Mouse (Mus musculus) liver, embryonic 14.5 days (tissue): ENCODE results near the gene Cxcr5. TPM values are rescaled to one million over a fixed set of nuclear protein-coding genes. Genes with fewer than 3 reads are reported as not detected.

Source experiments
- ATAC-seq: fragments of 200-750 bp; cut with Nextera tagmentation; 2 replicates; pipeline ENCODE4 v1.8.0; 2017; ENCODE audit warnings: moderate number of reproducible peaks, mild to moderate bottlenecking, moderate library complexity; ENCODE audit not compliant: insufficient read depth
- DNase-seq, 3 experiments: peaks; one replicate each; pipeline ENCODE4 v3.0.0-alpha.2; 2012 to 2013; ENCODE audit warnings: low read depth in 3 of 3, low spot score in 3 of 3
- H3K27ac ChIP-seq: fragments of 300-500 bp; sonication (generic); 2 replicates; pipeline ENCODE4 v1.5.1; 2014; ENCODE audit warnings: moderate library complexity, mild to moderate bottlenecking, control low read depth, inconsistent platforms
- H3K27me3 ChIP-seq: fragments of 300-500 bp; sonication (generic); 2 replicates; pipeline ENCODE4 v1.6.1; 2014; ENCODE audit warnings: mild to moderate bottlenecking, low read length, moderate library complexity; ENCODE audit not compliant: control insufficient read depth, insufficient read depth
- H3K36me3 ChIP-seq: fragments of 300-500 bp; sonication (generic); replicated peaks from 2 replicates; pipeline ENCODE4 v1.6.1; 2014; ENCODE audit warnings: low read depth; ENCODE audit not compliant: control insufficient read depth, insufficient read depth
- H3K4me1 ChIP-seq, 2 experiments: fragments of 200-500 bp in 1 of 2; fragments of 300-500 bp in 1 of 2; sonication (generic) in 1 of 2; replicated peaks; 2 replicates each; pipeline ENCODE4 v1.6.1; 2012 to 2014; ENCODE audit warnings: antibody characterized with exemption in 1 of 2, inconsistent platforms in 1 of 2, low read length in 1 of 2; ENCODE audit not compliant: control insufficient read depth in 2 of 2, insufficient read depth in 2 of 2
- H3K4me2 ChIP-seq: fragments of 300-500 bp; sonication (generic); 2 replicates; pipeline ENCODE4 v1.6.1; 2014; ENCODE audit warnings: low read depth, mild to moderate bottlenecking, control low read depth, moderate library complexity
- H3K4me3 ChIP-seq, 2 experiments: fragments of 200-500 bp in 1 of 2; fragments of 300-500 bp in 1 of 2; sonication (generic) in 1 of 2; 2 replicates each; pipeline ENCODE4 v1.5.1; 2012 to 2014; ENCODE audit warnings: low read depth in 2 of 2, low read length in 2 of 2, mild to moderate bottlenecking in 2 of 2, control low read depth in 1 of 2, inconsistent platforms in 1 of 2, moderate library complexity in 1 of 2; ENCODE audit not compliant: insufficient read depth in 1 of 2
- H3K9ac ChIP-seq: fragments of 300-500 bp; sonication (generic); replicated peaks from 2 replicates; pipeline ENCODE4 v1.6.1; 2014; ENCODE audit warnings: mild to moderate bottlenecking, control low read depth, moderate library complexity
- H3K9me3 ChIP-seq: fragments of 300-500 bp; sonication (generic); 2 replicates; pipeline ENCODE4 v1.6.1; 2016; ENCODE audit warnings: low read length, mixed read lengths; ENCODE audit not compliant: control insufficient read depth
- CTCF ChIP-seq: IDR thresholded peaks from 2 replicates; pipeline ENCODE4 v1.5.1; 2016; ENCODE audit warnings: antibody characterized with exemption, low read depth, control low read depth
- EP300 ChIP-seq: IDR thresholded peaks from 2 replicates; pipeline ENCODE4 v1.6.1; 2016; ENCODE audit warnings: antibody characterized with exemption, low read depth
- WGBS: fragments of 180-500 bp; shearing (Covaris S2); extraction: QIAGEN DNeasy Blood & Tissue Kit; methylation state at CpG from one replicate; pipeline ENCODE4 v1.1.7; 2014; ENCODE audit not compliant: insufficient replicate concordance; 5-methylcytosine and 5-hydroxymethylcytosine counted together
- polyA plus RNA-seq, 2 experiments: library from polyadenylated mRNA; depleted of rRNA in 1 of 2; stranded (reverse) in 1 of 2; unstranded in 1 of 2; fragments of >200 nt; fragmentation: Nextera tagmentation in 1 of 2; extraction: Ambion mirVana in 1 of 2; gene quantifications; 2 replicates each; pipeline versions ENCODE4 v1.2.1 to v1.2.3; 2012 to 2014

Cxcr5 gene
- polyA plus RNA-seq, 2 experiments, result 0.03 TPM; not detected in 1

DNA sequence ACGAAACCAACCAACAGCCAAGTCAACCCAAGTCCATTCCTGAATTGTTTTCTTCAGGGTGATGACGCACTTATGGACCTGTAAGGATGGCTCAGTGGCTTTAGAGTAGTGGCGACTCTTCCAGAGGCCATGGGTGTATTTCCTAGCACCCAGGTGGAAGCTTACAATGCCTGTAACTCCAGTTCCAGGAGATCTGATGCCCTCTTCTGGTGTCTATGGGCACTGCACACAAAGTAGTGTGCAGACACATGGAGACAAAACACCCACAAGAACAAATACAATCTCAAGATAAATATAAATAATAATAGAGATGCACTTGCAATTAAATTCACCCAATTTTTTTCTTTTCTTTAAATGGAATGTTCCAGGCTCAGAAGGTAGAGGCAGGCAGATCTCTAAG lies 85.7 kb downstream of the Cxcr5 start:
- DNase-seq (no peak), ATAC-seq (no peak)
- no peak overlapping the region for H3K27ac ChIP-seq
- WGBS, result 70% methylated on average over 3 of the region's 3 CpGs
- no peak overlapping the region for H3K4me2 ChIP-seq
- H3K27me3 ChIP-seq, result peaks cover 20% of the 10 kb centered on the region
- no peaks in the 10 kb centered on the region for H3K36me3 ChIP-seq
- H3K4me3 ChIP-seq, result no peak overlapping the region
- no peak overlapping the region for H3K9ac ChIP-seq
- H3K9me3 ChIP-seq, result no peaks in the 10 kb centered on the region
- H3K4me1 ChIP-seq, result peaks cover 0 to 12% of the 10 kb centered on the region in 2 experiments; a peak in 2 of 4 replicates
- TF ChIP-seq EP300, result no peak
- peak; percentile 36 for TF ChIP-seq CTCF

DNA sequence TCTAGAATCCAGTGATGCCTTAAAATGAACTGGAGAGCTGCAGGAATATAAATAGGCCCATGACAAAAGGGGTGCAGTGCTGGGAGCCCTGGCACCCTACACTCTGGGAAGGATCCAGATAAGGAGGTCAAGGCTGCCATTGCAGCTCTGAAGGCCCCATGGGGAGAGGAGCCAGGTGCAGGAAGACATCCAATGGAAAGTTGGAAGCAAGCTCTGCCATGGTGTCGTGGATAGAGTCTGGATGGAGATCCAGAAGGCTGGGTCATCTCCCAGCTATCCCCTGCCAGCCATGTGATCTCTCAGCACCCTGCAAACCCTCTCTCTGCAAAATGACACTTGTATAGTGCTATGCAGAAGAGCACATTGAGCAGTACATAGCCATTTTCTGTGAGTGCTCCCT lies 87.3 kb downstream of the Cxcr5 start:
- DNase-seq (no peak), ATAC-seq (no peak)
- Histone ChIP-seq H3K36me3 (no peaks in the 10 kb centered on the region), H3K9ac (no peak overlapping the region), H3K4me2 (no peak overlapping the region), H3K4me1 (peaks cover 0 to 10% of the 10 kb centered on the region in 2 experiments; a peak in 2 of 4 replicates), H3K27ac (no peak overlapping the region), H3K9me3 (no peaks in the 10 kb centered on the region), H3K4me3 (no peak overlapping the region), H3K27me3 (peaks cover 13% of the 10 kb centered on the region)
- 27% methylated on average over 1 of the region's 1 CpGs for WGBS
- TF ChIP-seq EP300 (no peak), CTCF (no peak)

DNA sequence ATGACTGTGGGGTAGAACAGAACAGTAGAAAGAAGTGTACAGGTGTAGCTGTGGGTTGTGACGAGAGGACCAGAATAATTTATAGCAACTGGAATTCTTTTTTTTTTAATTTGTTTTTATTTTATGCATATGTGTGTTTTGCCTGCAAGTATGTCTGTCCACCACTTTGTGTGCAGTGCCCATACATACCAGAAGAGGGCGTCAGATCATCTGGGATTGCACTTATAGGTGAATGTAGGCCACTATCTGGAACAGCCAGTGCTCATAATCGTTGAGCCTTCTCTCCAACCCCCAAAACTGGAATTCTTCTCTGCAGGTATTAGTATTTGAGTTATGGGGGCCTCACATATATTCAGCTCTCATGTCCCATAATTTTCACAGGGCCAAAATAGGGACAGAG lies 88.5 kb downstream of the Cxcr5 start:
- no peak overlapping the region for H3K4me2 ChIP-seq
- no peak for DNase-seq
- TF ChIP-seq CTCF, result peak; percentile 45; the same call in 1 of the 2 replicates
- TF ChIP-seq EP300, result no peak
- H3K27ac ChIP-seq, result no peak overlapping the region
- WGBS, result 33% methylated on average over 3 of the region's 3 CpGs
- ATAC-seq, result no peak
- H3K27me3 ChIP-seq, result peaks cover 1% of the 10 kb centered on the region; the same call in 1 of the 2 replicates
- peaks cover 0 to 8% of the 10 kb centered on the region in 2 experiments; a peak in 2 of 4 replicates for H3K4me1 ChIP-seq
- no peaks in the 10 kb centered on the region for H3K9me3 ChIP-seq
- no peak overlapping the region for H3K4me3 ChIP-seq
- no peaks in the 10 kb centered on the region for H3K36me3 ChIP-seq
- H3K9ac ChIP-seq, result no peak overlapping the region

DNA sequence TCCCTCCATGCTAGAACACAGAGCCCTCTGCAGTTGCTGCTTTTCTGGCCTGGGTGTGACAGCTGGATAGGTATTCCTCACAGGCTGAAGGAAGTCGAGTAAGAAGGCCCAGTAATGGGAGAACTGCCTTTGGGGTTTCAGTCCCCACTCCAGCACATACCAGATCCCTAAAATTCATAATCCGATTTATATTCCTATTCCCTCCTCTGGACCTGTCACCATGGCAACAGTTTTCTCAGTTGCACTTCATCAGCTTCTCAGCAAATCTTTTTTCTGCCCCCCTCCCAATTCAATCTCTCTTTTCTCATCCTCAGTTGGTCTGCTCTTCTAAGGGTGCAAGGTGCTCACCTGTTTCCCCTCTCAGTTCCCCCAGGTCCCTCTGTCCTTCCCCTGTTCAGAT lies 92.9 kb downstream of the Cxcr5 start:
- DNase-seq, result no peak
- H3K9me3 ChIP-seq, result no peaks in the 10 kb centered on the region
- ATAC-seq, result no peak
- TF ChIP-seq CTCF (no peak), EP300 (no peak)
- no peak overlapping the region for H3K4me3 ChIP-seq
- H3K27ac ChIP-seq, result no peak overlapping the region
- H3K4me1 ChIP-seq, result no peaks in the 10 kb centered on the region
- no peaks in the 10 kb centered on the region for H3K27me3 ChIP-seq
- no peak overlapping the region for H3K9ac ChIP-seq
- no peaks in the 10 kb centered on the region for H3K36me3 ChIP-seq
- H3K4me2 ChIP-seq, result no peak overlapping the region
- 38% methylated on average over 2 of the region's 2 CpGs for WGBS

DNA sequence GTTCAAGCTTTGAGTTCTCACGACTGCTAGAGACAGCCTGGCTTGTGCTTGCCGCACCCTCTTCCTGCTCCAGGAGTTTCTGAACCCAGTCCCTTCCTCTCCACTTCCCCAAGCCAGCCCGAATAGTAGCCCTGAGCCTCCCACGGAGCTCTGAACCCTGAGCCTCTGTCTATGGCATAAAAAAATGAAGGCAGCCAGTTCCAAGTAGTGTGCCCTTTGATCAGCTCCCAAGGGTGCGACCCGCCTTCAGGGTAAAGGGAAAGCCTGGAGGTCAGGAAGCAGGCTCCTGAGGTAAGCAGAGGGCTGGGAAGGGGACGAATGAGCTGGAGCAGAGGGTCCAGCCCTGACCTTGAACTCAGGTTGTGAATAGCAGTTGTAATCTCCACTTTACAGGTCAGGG lies 93.5 kb downstream of the Cxcr5 start:
- 28% methylated on average over 7 of the region's 7 CpGs for WGBS
- Histone ChIP-seq H3K4me3 (no peak overlapping the region), H3K36me3 (no peaks in the 10 kb centered on the region), H3K27ac (no peak overlapping the region), H3K9ac (no peak overlapping the region), H3K4me1 (no peaks in the 10 kb centered on the region), H3K9me3 (no peaks in the 10 kb centered on the region), H3K4me2 (no peak overlapping the region), H3K27me3 (no peaks in the 10 kb centered on the region)
- ATAC-seq (no peak), DNase-seq (no peak)
- no peak for TF ChIP-seq EP300
- no peak for TF ChIP-seq CTCF
